Mouse (Mus musculus) midbrain, embryonic 13.5 days (tissue): ENCODE measurements around the gene Bcl11a. TPM values are rescaled to one million over a fixed set of nuclear protein-coding genes. Genes with fewer than 3 reads are reported as not detected.

Experiments used
- ATAC-seq: fragments of 200-750 bp; cut with Nextera tagmentation; 2 replicates; pipeline ENCODE4 v1.8.0; 2017; ENCODE audit warnings: mild to moderate bottlenecking, moderate TSS enrichment, moderate library complexity
- H3K27ac ChIP-seq: fragments of 300-500 bp; sonication (generic); 2 replicates; pipeline ENCODE4 v1.5.1; 2015; ENCODE audit warnings: inconsistent platforms, mild to moderate bottlenecking, moderate library complexity
- H3K27me3 ChIP-seq: fragments of 300-500 bp; sonication (generic); 2 replicates; pipeline ENCODE4 v1.6.1; 2015; ENCODE audit warnings: mild to moderate bottlenecking, inconsistent platforms
- H3K36me3 ChIP-seq: fragments of 300-500 bp; sonication (generic); 2 replicates; pipeline ENCODE4 v1.6.1; 2015; ENCODE audit warnings: mild to moderate bottlenecking, inconsistent platforms
- H3K4me1 ChIP-seq: fragments of 300-500 bp; sonication (generic); replicated peaks from 2 replicates; pipeline ENCODE4 v1.6.1; 2015; ENCODE audit warnings: inconsistent platforms
- H3K4me2 ChIP-seq: fragments of 300-500 bp; sonication (generic); replicated peaks from 2 replicates; pipeline ENCODE4 v1.6.1; 2015; ENCODE audit warnings: moderate library complexity, mild to moderate bottlenecking, inconsistent platforms
- H3K4me3 ChIP-seq: fragments of 300-500 bp; sonication (generic); replicated peaks from 2 replicates; pipeline ENCODE4 v1.5.1; 2015; ENCODE audit warnings: mild to moderate bottlenecking, inconsistent platforms
- H3K9ac ChIP-seq: fragments of 300-500 bp; sonication (generic); replicated peaks from 2 replicates; pipeline ENCODE4 v1.6.1; 2015; ENCODE audit warnings: mild to moderate bottlenecking, inconsistent platforms
- H3K9me3 ChIP-seq: fragments of 300-500 bp; sonication (generic); 2 replicates; pipeline ENCODE4 v1.6.1; 2016; ENCODE audit warnings: mild to moderate bottlenecking, inconsistent platforms
- WGBS: fragments of 180-500 bp; shearing (Covaris S2); methylation state at CpG from one replicate; pipeline ENCODE4 v1.1.7; 2015; 5-methylcytosine and 5-hydroxymethylcytosine counted together
- polyA plus RNA-seq: library from polyadenylated mRNA; unstranded; fragments of >200 nt; fragmentation: Nextera tagmentation; extraction: Ambion mirVana; gene quantifications from 2 replicates; pipeline ENCODE4 v1.2.1, GENCODE M21; 2015

Gene Bcl11a
- polyA plus RNA-seq, 1 experiment from 2014 or later = 102 TPM

DNA sequence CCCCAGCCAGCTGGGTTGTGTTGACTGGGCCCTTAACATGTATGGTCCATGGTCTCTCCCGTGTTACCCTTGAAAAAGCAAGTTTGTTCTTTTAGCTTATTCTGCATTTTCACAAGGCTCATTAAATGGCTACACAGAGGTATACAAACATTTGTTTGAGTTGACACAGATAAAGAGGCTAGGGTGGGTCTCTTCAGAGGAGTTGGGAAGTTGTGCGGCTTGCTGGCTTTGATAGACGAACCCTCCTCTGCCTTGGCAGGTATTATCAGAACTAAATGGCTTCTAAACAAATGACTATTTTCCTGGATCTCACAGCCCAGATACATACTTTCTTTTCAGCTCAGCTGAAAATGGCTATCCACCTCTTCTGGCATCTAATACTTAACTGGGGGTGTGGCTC is 70.7 kb downstream of the Bcl11a start:
- H3K9me3 ChIP-seq = no peaks in the 10 kb centered on the region
- H3K4me3 ChIP-seq = no peak overlapping the region
- no peak for ATAC-seq
- peaks cover 5% of the 10 kb centered on the region; the same call in 1 of the 2 replicates for H3K36me3 ChIP-seq
- no peak overlapping the region for H3K9ac ChIP-seq
- WGBS = 93% methylated on average over 3 of the region's 3 CpGs
- peaks cover 27% of the 10 kb centered on the region for H3K4me1 ChIP-seq
- no peak overlapping the region for H3K4me2 ChIP-seq
- H3K27ac ChIP-seq = no peak overlapping the region
- no peaks in the 10 kb centered on the region for H3K27me3 ChIP-seq

DNA sequence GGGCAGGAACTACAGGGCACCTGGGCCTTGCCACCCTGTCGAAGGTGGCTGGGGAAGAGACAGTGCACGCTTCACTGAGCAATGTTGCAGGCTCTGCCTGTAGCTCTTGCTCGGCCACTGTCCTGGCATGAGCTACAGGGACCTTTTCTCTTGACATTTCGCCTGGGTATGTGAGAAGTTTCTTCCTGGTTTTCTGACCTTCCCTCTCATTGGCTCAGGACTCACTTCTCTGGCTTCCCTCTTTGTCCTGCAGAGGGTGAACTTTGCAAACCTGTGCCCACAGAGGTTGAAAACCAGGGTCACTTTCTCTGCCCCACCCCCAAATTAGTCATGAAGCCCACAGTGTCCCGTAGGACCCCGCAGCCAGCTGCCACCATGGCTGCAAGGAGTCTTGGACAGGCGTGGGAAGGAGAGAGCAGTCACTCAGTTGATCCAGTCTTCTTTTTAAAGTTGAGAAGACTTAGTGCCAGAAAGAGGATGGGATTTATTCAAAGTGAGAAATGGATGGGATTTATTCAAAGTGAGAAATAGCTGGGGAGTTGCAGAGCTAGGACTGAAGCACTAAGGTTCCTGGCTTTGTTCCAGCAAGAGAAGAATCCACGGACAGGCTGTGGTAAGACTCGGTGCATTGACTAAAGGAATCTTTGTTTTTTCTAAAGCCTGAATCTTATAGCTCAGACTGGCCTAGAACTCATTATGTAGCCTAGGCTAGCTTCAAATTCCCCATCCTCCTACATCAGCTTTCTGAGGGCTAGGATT is 71.8 kb downstream of the Bcl11a start:
- no peak overlapping the region for H3K9ac ChIP-seq
- H3K36me3 ChIP-seq = peaks cover under 1% of the 10 kb centered on the region; the same call in 1 of the 2 replicates
- no peaks in the 10 kb centered on the region for H3K9me3 ChIP-seq
- no peaks in the 10 kb centered on the region for H3K27me3 ChIP-seq
- H3K4me1 ChIP-seq = peaks cover 34% of the 10 kb centered on the region
- H3K27ac ChIP-seq = no peak overlapping the region
- no peak overlapping the region for H3K4me3 ChIP-seq
- WGBS = 73% methylated on average over 9 of the region's 9 CpGs
- no peak for ATAC-seq
- H3K4me2 ChIP-seq = no peak overlapping the region

GRCm38 (mm10) chr11:24152076-24152784 is 74.4 kb downstream of the Bcl11a start:
- Histone ChIP-seq H3K27me3 (no peaks in the 10 kb centered on the region), H3K4me1 (peaks cover 32% of the 10 kb centered on the region), H3K27ac (no peak overlapping the region), H3K9me3 (no peaks in the 10 kb centered on the region), H3K4me2 (no peak overlapping the region), H3K36me3 (no peaks in the 10 kb centered on the region), H3K9ac (no peak overlapping the region), H3K4me3 (no peak overlapping the region)
- WGBS = 91% methylated on average over 7 of the region's 7 CpGs
- ATAC-seq = no peak

DNA sequence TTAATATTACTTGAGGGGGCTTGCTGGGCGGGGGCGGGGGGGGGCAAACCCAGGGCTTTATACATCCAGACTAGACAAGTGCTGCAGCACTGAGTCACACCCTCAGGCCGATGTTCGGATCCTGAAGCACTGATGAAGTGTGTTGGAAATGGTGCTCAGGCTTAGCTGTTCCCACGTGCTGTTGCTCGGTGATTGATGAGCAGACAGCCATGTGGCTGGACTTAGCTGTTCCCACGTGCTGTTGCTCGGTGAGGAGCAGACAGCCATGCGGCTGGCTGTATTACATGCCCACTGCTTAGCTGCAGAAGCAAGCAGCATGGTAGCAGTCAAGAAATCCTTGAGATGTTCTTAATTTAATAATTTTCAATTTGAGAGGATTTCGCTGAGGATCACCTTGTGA is 75.2 kb downstream of the Bcl11a start:
- Histone ChIP-seq H3K9ac (no peak overlapping the region), H3K4me1 (peaks cover 39% of the 10 kb centered on the region), H3K27me3 (no peaks in the 10 kb centered on the region), H3K27ac (no peak overlapping the region), H3K9me3 (no peaks in the 10 kb centered on the region), H3K4me3 (no peak overlapping the region), H3K36me3 (no peaks in the 10 kb centered on the region), H3K4me2 (no peak overlapping the region)
- WGBS = 70% methylated on average over 10 of the region's 10 CpGs
- 0 out of 2 replicates have a peak, but pooled peaks have one; percentile 7 for ATAC-seq

- H3K27ac ChIP-seq = no peak overlapping the region
- no peak for ATAC-seq
- 57% methylated on average over 9 of the region's 9 CpGs for WGBS
- no peak overlapping the region for H3K4me2 ChIP-seq
- H3K9me3 ChIP-seq = no peaks in the 10 kb centered on the region
- H3K36me3 ChIP-seq = peaks cover 3% of the 10 kb centered on the region
- peaks cover 63% of the 10 kb centered on the region for H3K4me1 ChIP-seq
- H3K4me3 ChIP-seq = no peak overlapping the region
- H3K27me3 ChIP-seq = no peaks in the 10 kb centered on the region
- no peak overlapping the region for H3K9ac ChIP-seq
These were observed 80.2 kb downstream of the Bcl11a start for GRCm38 (mm10) chr11:24158026-24158425.

GRCm38 (mm10) chr11:24159656-24160055 is 81.8 kb downstream of the Bcl11a start:
- no peak for ATAC-seq
- WGBS = 72% methylated on average over 2 of the region's 2 CpGs
- Histone ChIP-seq H3K27me3 (no peaks in the 10 kb centered on the region), H3K36me3 (peaks cover 20% of the 10 kb centered on the region), H3K4me3 (no peak overlapping the region), H3K27ac (no peak overlapping the region), H3K4me2 (no peak overlapping the region), H3K9me3 (no peaks in the 10 kb centered on the region), H3K9ac (no peak overlapping the region), H3K4me1 (peaks cover 56% of the 10 kb centered on the region)

DNA sequence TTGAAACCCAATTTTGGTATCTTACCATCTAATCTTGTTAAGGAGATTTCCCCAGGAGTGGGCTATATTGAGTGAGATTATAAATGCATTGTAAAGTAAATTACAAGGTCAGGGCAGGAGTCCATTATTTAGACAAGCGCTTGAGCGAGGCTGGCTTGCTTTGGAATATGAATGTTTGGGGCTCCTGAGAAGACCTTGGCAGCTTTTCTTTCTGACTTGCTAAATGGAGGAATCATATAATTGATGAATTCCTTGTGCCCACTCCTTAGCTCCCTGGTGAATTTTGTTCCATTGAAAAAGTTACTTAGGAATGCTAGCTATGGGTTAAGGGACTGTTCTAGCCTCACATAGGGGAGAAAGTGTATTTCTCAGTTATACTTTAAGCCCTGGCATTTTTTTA is 83.6 kb downstream of the Bcl11a start:
- no peak overlapping the region for H3K4me3 ChIP-seq
- H3K36me3 ChIP-seq = peaks cover 27% of the 10 kb centered on the region
- no peaks in the 10 kb centered on the region for H3K27me3 ChIP-seq
- ATAC-seq = no peak
- H3K9me3 ChIP-seq = no peaks in the 10 kb centered on the region
- WGBS = 17% methylated on average over 2 of the region's 2 CpGs
- H3K4me2 ChIP-seq = no peak overlapping the region
- no peak overlapping the region for H3K27ac ChIP-seq
- H3K9ac ChIP-seq = no peak overlapping the region
- H3K4me1 ChIP-seq = peaks cover 56% of the 10 kb centered on the region

DNA sequence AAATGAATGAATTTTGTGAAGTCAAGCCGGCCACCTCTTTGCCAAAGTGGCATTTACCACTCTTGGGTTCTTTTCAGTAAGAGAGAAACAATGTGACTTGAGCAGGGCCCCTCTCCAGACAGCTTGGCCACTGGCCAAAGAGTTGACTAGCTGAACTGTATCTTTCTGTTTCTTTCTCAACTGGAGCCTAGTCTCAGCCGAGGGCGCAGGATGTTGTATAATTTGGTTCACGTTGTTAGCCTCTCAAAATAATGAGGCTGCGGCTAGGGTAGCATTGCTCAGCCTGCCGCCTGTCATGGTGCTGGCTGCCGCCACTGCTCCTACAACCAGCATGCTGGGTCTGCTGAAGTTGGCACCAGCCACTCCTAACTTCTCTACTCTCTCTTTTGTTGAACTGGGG is 84.2 kb downstream of the Bcl11a start:
- Histone ChIP-seq H3K9me3 (no peaks in the 10 kb centered on the region), H3K27ac (no peak overlapping the region), H3K4me3 (no peak overlapping the region), H3K4me2 (no peak overlapping the region), H3K27me3 (no peaks in the 10 kb centered on the region), H3K9ac (no peak overlapping the region), H3K4me1 (peaks cover 51% of the 10 kb centered on the region), H3K36me3 (peaks cover 27% of the 10 kb centered on the region)
- 43% methylated on average over 7 of the region's 7 CpGs for WGBS
- peak; percentile 79 for ATAC-seq

DNA sequence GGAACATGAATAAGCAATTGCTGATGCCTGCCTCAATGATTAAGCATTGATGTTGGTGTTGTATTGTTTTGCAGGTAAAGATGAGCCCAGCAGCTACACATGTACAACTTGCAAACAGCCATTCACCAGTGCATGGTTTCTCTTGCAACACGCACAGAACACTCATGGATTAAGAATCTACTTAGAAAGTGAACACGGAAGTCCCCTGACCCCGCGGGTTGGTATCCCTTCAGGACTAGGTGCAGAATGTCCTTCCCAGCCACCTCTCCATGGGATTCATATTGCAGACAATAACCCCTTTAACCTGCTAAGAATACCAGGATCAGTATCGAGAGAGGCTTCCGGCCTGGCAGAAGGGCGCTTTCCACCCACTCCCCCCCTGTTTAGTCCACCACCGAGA is 85.2 kb downstream of the Bcl11a start:
- ATAC-seq = no peak
- Histone ChIP-seq H3K27ac (no peak overlapping the region), H3K36me3 (peaks cover 27% of the 10 kb centered on the region), H3K27me3 (no peaks in the 10 kb centered on the region), H3K4me3 (no peak overlapping the region), H3K9me3 (no peaks in the 10 kb centered on the region), H3K9ac (no peak overlapping the region), H3K4me2 (no peak overlapping the region), H3K4me1 (peaks cover 42% of the 10 kb centered on the region)
- WGBS = 97% methylated on average over 8 of the region's 8 CpGs

DNA sequence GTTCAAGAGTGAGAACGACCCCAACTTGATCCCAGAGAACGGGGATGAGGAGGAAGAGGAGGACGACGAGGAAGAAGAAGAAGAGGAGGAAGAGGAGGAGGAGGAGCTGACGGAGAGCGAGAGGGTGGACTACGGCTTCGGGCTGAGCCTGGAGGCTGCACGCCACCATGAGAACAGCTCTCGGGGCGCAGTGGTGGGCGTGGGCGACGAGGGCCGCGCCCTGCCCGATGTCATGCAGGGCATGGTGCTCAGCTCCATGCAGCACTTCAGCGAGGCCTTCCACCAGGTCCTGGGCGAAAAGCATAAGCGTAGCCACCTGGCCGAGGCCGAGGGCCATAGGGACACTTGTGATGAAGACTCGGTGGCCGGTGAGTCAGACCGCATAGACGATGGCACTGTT is 86.2 kb downstream of the Bcl11a start:
- 95% methylated on average over 26 of the region's 26 CpGs for WGBS
- Histone ChIP-seq H3K36me3 (peaks cover 27% of the 10 kb centered on the region), H3K27ac (no peak overlapping the region), H3K4me2 (no peak overlapping the region), H3K4me3 (no peak overlapping the region), H3K9ac (no peak overlapping the region), H3K4me1 (peaks cover 36% of the 10 kb centered on the region), H3K27me3 (no peaks in the 10 kb centered on the region), H3K9me3 (no peaks in the 10 kb centered on the region)
- no peak for ATAC-seq

DNA sequence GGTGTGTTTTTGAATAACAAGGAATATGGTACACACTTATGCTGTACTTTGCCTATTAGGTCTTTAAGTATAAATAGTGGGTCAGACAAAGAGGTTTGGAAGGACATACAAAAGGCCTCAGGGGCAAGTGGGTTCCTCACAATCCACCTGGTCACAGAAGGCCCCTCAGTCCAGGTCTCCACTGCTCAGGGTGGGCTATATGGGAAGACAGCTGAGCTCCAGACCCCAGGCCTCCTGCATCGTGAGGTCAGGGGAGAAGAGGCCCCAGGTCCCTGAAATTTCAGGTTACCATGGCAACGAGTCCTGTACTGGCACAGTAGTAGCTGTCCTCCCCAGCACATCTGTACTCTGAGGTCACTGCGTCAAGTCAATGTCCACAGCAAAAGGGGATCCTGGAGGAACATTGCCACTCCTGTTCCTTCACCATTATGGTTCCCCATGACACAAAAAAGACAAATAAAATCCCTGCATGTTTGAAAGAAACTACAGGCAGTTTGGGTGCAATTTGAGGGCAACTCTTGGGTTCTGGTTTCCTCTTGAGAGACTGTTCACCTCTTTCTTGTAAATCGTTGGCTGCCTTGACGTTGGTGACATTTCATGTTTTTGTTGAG is 93.9 kb downstream of the Bcl11a start:
- whole genome bisulfite sequencing = 76% methylated on average over 5 of the region's 5 CpGs
- Histone ChIP-seq H3K9ac (no peak overlapping the region), H3K9me3 (no peaks in the 10 kb centered on the region), H3K27me3 (no peaks in the 10 kb centered on the region), H3K27ac (no peak overlapping the region), H3K4me1 (no peaks in the 10 kb centered on the region; the same call in none of the 2 replicates), H3K4me3 (no peak overlapping the region), H3K36me3 (peaks cover 9% of the 10 kb centered on the region), H3K4me2 (no peak overlapping the region)
- peak; percentile 40; the same call in 1 of the 2 replicates for ATAC-seq

DNA sequence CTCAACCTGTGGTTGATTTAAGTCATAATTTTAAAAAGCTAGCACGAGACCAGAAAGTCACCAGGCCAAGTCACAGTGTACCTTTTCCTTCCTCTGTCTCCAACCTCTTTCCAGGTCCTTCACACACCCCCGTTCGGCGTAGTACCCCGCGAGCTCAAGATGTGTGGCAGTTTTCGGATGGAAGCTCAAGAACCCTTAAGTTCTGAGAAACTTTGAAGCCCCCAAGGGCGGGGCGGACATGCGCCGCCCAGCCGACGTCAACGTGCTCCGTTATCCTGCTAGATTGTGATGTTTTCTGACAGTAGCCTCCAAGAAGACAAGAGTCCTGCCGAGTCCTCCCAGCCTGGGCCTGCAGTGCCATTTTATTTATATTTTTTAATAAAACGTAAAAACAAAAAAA is 94.7 kb downstream of the Bcl11a start:
- Histone ChIP-seq H3K27me3 (no peaks in the 10 kb centered on the region), H3K4me3 (no peak overlapping the region), H3K4me1 (no peaks in the 10 kb centered on the region; the same call in none of the 2 replicates), H3K9ac (no peak overlapping the region), H3K9me3 (no peaks in the 10 kb centered on the region), H3K4me2 (no peak overlapping the region), H3K27ac (no peak overlapping the region), H3K36me3 (peaks cover 9% of the 10 kb centered on the region)
- ATAC-seq = no peak
- WGBS = 93% methylated on average over 17 of the region's 17 CpGs
